ENCODE assay signal across 20 mouse cellular contexts in the genomic region with DNA sequence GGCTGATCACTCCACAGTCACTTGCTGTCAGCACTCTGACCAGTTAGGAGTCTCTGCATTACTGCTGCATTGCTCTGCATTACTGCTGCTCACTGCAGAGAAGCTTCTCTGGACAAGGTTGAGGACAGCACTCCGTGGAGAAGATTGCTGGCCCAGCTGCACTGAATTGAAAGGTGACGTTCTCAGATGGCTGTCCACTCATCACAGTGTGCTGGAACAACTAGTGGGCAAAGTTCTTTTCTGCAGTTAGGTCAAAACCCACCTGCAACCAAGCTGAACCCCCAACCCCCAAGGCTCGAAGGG.
A peak's percentile ranks its signal among the peaks of the same experiment; 100 is the strongest.
DNase-seq lines count a peak whose midpoint lies in the region; ATAC-seq and TF ChIP-seq lines count a peak whose summit lies in the region.
"Had no signal": no experiment of that assay in that cellular context is flagged by ENCODE, and none has a peak within 500 bp of the region (broad histone marks: within the 10 kb centered on the region; RNA-seq: fewer than 3 reads in every experiment).

No protein-coding gene starts in this region.

- 0 out of 2 replicates have a peak, but pooled peaks cover 3% of the 10 kb centered on the region for H3K4me1 ChIP-seq in midbrain, embryonic 12.5 days
- H3K4me1 ChIP-seq in midbrain, embryonic 16.5 days (ENCODE audit: control insufficient read depth, insufficient read depth, low read length) = no peaks in the 10 kb centered on the region
- H3K4me1 ChIP-seq in spleen, adult 2 months (ENCODE audit: control insufficient read depth, insufficient read depth, insufficient read length) = peaks cover 31% of the 10 kb centered on the region; the same call in 1 of the 2 replicates

- TF ChIP-seq POLR2A in spleen, adult 2 months (IDR thresholded peaks at IDR 0.05; ENCODE audit: low read depth, low read length) = no peak

- no peak overlapping the region for H3K4me2 ChIP-seq in midbrain, embryonic 12.5 days (replicated peaks)
- no peak overlapping the region for H3K4me2 ChIP-seq in midbrain, embryonic 16.5 days (ENCODE audit: low read length)
- H3K4me2 ChIP-seq: embryonic facial prominence, embryonic 12.5 days; forebrain, embryonic 13.5 days; forebrain, embryonic 15.5 days had no signal

- H3K4me3 ChIP-seq in gastrocnemius, adult 2 months = no peak overlapping the region
- H3K4me3 ChIP-seq in midbrain, embryonic 12.5 days = no peak overlapping the region
- no peak overlapping the region for H3K4me3 ChIP-seq in midbrain, embryonic 16.5 days (ENCODE audit: low read depth, low read length)
- no peak overlapping the region for H3K4me3 ChIP-seq in spleen, adult 2 months (ENCODE audit: extremely low read depth, insufficient read depth, insufficient read length)
- H3K4me3 ChIP-seq: embryonic facial prominence, embryonic 10.5 days; embryonic facial prominence, embryonic 12.5 days; forebrain, embryonic 13.5 days; forebrain, embryonic 15.5 days had no signal

- peak; percentile 10 for DNase-seq in gastrocnemius, adult 2 months
- DNase-seq in gastrocnemius, postnatal 14 days = no peak
- DNase-seq in spleen, adult 2 months (ENCODE audit: low read depth in 1 of 2, low spot score in 2 of 2) = no peak
- DNase-seq in spleen, postnatal 4 days (ENCODE audit: low spot score in 2 of 2) = no peak
- no peak for DNase-seq in MN1 (ENCODE audit: low spot score)
- DNase-seq: adrenal gland, adult 8-10 months; adrenal gland, postnatal 36 days; cerebellum, adult 11 months; cerebellum, adult 18-20 months; cerebellum, adult 8-10 months; cerebellum, adult 9-11 months; cerebellum, postnatal 25 days; forebrain, postnatal 0 days had no signal

- ATAC-seq in midbrain, embryonic 12.5 days (ENCODE audit: low FRiP score, low read depth) = no peak
- ATAC-seq in midbrain, embryonic 16.5 days = no peak
- ATAC-seq: forebrain, embryonic 13.5 days; forebrain, postnatal 0 days; Patski had no signal

- H3K27ac ChIP-seq in gastrocnemius, adult 2 months = no peak overlapping the region
- no peak overlapping the region for H3K27ac ChIP-seq in midbrain, embryonic 12.5 days (replicated peaks)
- H3K27ac ChIP-seq in midbrain, embryonic 16.5 days (ENCODE audit: low read length) = no peak overlapping the region
- peak overlapping the region; percentile 79 for H3K27ac ChIP-seq in spleen, adult 2 months (ENCODE audit: insufficient read depth, low read length)
- H3K27ac ChIP-seq: embryonic facial prominence, embryonic 10.5 days; embryonic facial prominence, embryonic 12.5 days; forebrain, embryonic 13.5 days; forebrain, embryonic 15.5 days had no signal

- no peaks in the 10 kb centered on the region for H3K27me3 ChIP-seq in midbrain, embryonic 12.5 days
- H3K27me3 ChIP-seq in midbrain, embryonic 16.5 days (ENCODE audit: control insufficient read depth, insufficient read depth, low read depth, low read length) = no peaks in the 10 kb centered on the region
- H3K27me3 ChIP-seq in spleen, adult 2 months (ENCODE audit: control insufficient read depth, insufficient read depth, low read length) = no peaks in the 10 kb centered on the region
- H3K27me3 ChIP-seq: embryonic facial prominence, embryonic 12.5 days; forebrain, embryonic 13.5 days; forebrain, embryonic 15.5 days; Patski had no signal

- peaks cover 8% of the 10 kb centered on the region; the same call in 1 of the 2 replicates for H3K36me3 ChIP-seq in midbrain, embryonic 12.5 days
- no peaks in the 10 kb centered on the region for H3K36me3 ChIP-seq in midbrain, embryonic 16.5 days (ENCODE audit: control insufficient read depth, insufficient read depth, low read length)
- H3K36me3 ChIP-seq in spleen, adult 2 months (ENCODE audit: control insufficient read depth, insufficient read depth, low read length) = peaks cover 18% of the 10 kb centered on the region
- H3K36me3 ChIP-seq: forebrain, embryonic 15.5 days had no signal

- H3K9me3 ChIP-seq in midbrain, embryonic 12.5 days = no peaks in the 10 kb centered on the region
- no peaks in the 10 kb centered on the region for H3K9me3 ChIP-seq in midbrain, embryonic 16.5 days (replicated peaks; ENCODE audit: control insufficient read depth, low read length, poor library complexity, severe bottlenecking)
- H3K9me3 ChIP-seq: embryonic facial prominence, embryonic 10.5 days; embryonic facial prominence, embryonic 12.5 days; forebrain, embryonic 13.5 days; forebrain, embryonic 15.5 days had no signal

- no peak for TF ChIP-seq CTCF in gastrocnemius, adult 2 months (IDR thresholded peaks at IDR 0.05)
- no peak for TF ChIP-seq CTCF in spleen, adult 2 months (IDR thresholded peaks at IDR 0.05; ENCODE audit: extremely low read depth, insufficient read depth, insufficient read length, insufficient replicate concordance)

- intact Hi-C loops in gastrocnemius, adult 2 months (cut with DNase I) = loop anchor here (2.0 to 5.0 kb wide), 2 partner anchors 262 to 359 kb away; no protein-coding TSS in a partner anchor
- intact Hi-C loops in gastrocnemius, postnatal 14 days (cut with DNase I; ENCODE audit: low total_unique reads) = loop anchor here (2.0 to 5.0 kb wide), 2 partner anchors 145 to 347 kb away; no protein-coding TSS in a partner anchor

- 0 out of 2 replicates have a peak overlapping the region, but pooled peaks have one; percentile 6 for H3K9ac ChIP-seq in midbrain, embryonic 12.5 days (replicated peaks)
- H3K9ac ChIP-seq in midbrain, embryonic 16.5 days (ENCODE audit: low read depth, low read length) = no peak overlapping the region
- H3K9ac ChIP-seq: embryonic facial prominence, embryonic 12.5 days; forebrain, embryonic 13.5 days; forebrain, embryonic 15.5 days; forebrain, postnatal 0 days had no signal

- 81% methylated on average over 3 of the region's 3 CpGs for WGBS in midbrain, embryonic 12.5 days
- WGBS in midbrain, embryonic 16.5 days = 74% methylated on average over 3 of the region's 3 CpGs
- WGBS in spleen, adult 2 months = 53% methylated on average over 3 of the region's 3 CpGs
